Mouse (Mus musculus): Measurements from ENCODE around the gene Olfr482. TPM values are rescaled to one million over a fixed set of nuclear protein-coding genes. Genes with fewer than 3 reads are reported as not detected.

The Olfr482 gene
- under 1 TPM; 0.67 to 0.83 TPM for total RNA-seq (2021)

GRCm38 (mm10) chr7:108097486-108097885, at the start of gene Olfr482:
Gene Olfr482 (minus strand): TSS chr7:108097586.
- no peak for DNase-seq

- no peak for DNase-seq
Measured at GRCm38 (mm10) chr7:108127349-108127748, 30.0 kb upstream of the Olfr482 start, which contains the start of gene Olfr484. Gene Olfr484 (minus strand): TSS chr7:108127449.

GRCm38 (mm10) chr7:108121416-108121815, 24.0 kb upstream of the Olfr482 start:
- DNase-seq: no peak

- no peak for DNase-seq
Measured at GRCm38 (mm10) chr7:108120681-108121080, 23.3 kb upstream of the Olfr482 start.

- no peak for DNase-seq
Measured at GRCm38 (mm10) chr7:108100549-108100948, 3.2 kb upstream of the Olfr482 start, which contains the start of gene Olfr483. Gene Olfr483 (plus strand): TSS chr7:108100849.

- no peak for DNase-seq
Measured at GRCm38 (mm10) chr7:108079555-108079954, 17.8 kb downstream of the Olfr482 start, which contains the start of gene Olfr481. Gene Olfr481 (plus strand): TSS chr7:108079855.

- no peak for DNase-seq
Measured at GRCm38 (mm10) chr7:108067246-108067645, 30.1 kb downstream of the Olfr482 start, which contains the start of gene Olfr480. Gene Olfr480 (minus strand): TSS chr7:108067346.

- DNase-seq: no peak
Measured at GRCm38 (mm10) chr7:108050393-108050792, 47.0 kb downstream of the Olfr482 start, which contains the start of gene Olfr479. Gene Olfr479 (plus strand): TSS chr7:108050693.

Other genes starting within 250 kb of the Olfr482 start
- under 1 TPM in 1 of 2 experiments, not detected in 1; 0.07 TPM for gene Olfr472, start 199.7 kb downstream of the Olfr482 start, total RNA-seq (2021)
- gene Olfr473, start 167.1 kb downstream of the Olfr482 start, total RNA-seq (2021): not detected
- not detected for gene Olfr474, start 142.9 kb downstream of the Olfr482 start, total RNA-seq (2021)
- gene Olfr476, start 132.8 kb downstream of the Olfr482 start, total RNA-seq (2021): not detected
- not detected for gene Olfr477, start 110.9 kb downstream of the Olfr482 start, total RNA-seq (2021)
- not detected for gene Olfr478, start 63.6 kb downstream of the Olfr482 start, total RNA-seq (2021)
- gene Olfr479, start 46.9 kb downstream of the Olfr482 start, total RNA-seq (2021): not detected
- not detected for gene Olfr480, start 30.2 kb downstream of the Olfr482 start, total RNA-seq (2021)
- gene Olfr481, start 17.7 kb downstream of the Olfr482 start, total RNA-seq (2021): not detected
- gene Olfr483, start 3.3 kb upstream of the Olfr482 start, total RNA-seq (2021): not detected
- gene Olfr484, start 29.9 kb upstream of the Olfr482 start, total RNA-seq (2021): not detected
- gene Olfr485, start 62.3 kb upstream of the Olfr482 start, total RNA-seq (2021): not detected
- not detected for gene Olfr486, start 75.2 kb upstream of the Olfr482 start, total RNA-seq (2021)
- gene Olfr487, start 117.0 kb upstream of the Olfr482 start, total RNA-seq (2021): not detected
- not detected for gene Olfr488, start 160.8 kb upstream of the Olfr482 start, total RNA-seq (2021)
- gene Olfr490, start 191.3 kb upstream of the Olfr482 start, total RNA-seq (2021): not detected
- not detected for gene Olfr491, start 215.9 kb upstream of the Olfr482 start, total RNA-seq (2021)
- not detected for gene Olfr492, start 226.1 kb upstream of the Olfr482 start, total RNA-seq (2021)
- gene Olfr493, start 249.4 kb upstream of the Olfr482 start, total RNA-seq (2021): not detected